Mouse (Mus musculus) liver, embryonic 14.5 days (tissue): ENCODE data around the gene Smyd3. TPM values are rescaled to one million over a fixed set of nuclear protein-coding genes. Genes with fewer than 3 reads are reported as not detected.

Source experiments
- ATAC-seq: fragments of 200-750 bp; cut with Nextera tagmentation; 2 replicates; pipeline ENCODE4 v1.8.0; 2017; ENCODE audit warnings: moderate number of reproducible peaks, mild to moderate bottlenecking, moderate library complexity; ENCODE audit not compliant: insufficient read depth
- DNase-seq, 3 experiments: peaks; one replicate each; pipeline ENCODE4 v3.0.0-alpha.2; 2012 to 2013; ENCODE audit warnings: low read depth in 3 of 3, low spot score in 3 of 3
- H3K27ac ChIP-seq: fragments of 300-500 bp; sonication (generic); 2 replicates; pipeline ENCODE4 v1.5.1; 2014; ENCODE audit warnings: moderate library complexity, mild to moderate bottlenecking, control low read depth, inconsistent platforms
- H3K27me3 ChIP-seq: fragments of 300-500 bp; sonication (generic); 2 replicates; pipeline ENCODE4 v1.6.1; 2014; ENCODE audit warnings: mild to moderate bottlenecking, low read length, moderate library complexity; ENCODE audit not compliant: control insufficient read depth, insufficient read depth
- H3K36me3 ChIP-seq: fragments of 300-500 bp; sonication (generic); replicated peaks from 2 replicates; pipeline ENCODE4 v1.6.1; 2014; ENCODE audit warnings: low read depth; ENCODE audit not compliant: control insufficient read depth, insufficient read depth
- H3K4me1 ChIP-seq, 2 experiments: fragments of 200-500 bp in 1 of 2; fragments of 300-500 bp in 1 of 2; sonication (generic) in 1 of 2; replicated peaks; 2 replicates each; pipeline ENCODE4 v1.6.1; 2012 to 2014; ENCODE audit warnings: antibody characterized with exemption in 1 of 2, inconsistent platforms in 1 of 2, low read length in 1 of 2; ENCODE audit not compliant: control insufficient read depth in 2 of 2, insufficient read depth in 2 of 2
- H3K4me2 ChIP-seq: fragments of 300-500 bp; sonication (generic); 2 replicates; pipeline ENCODE4 v1.6.1; 2014; ENCODE audit warnings: low read depth, mild to moderate bottlenecking, control low read depth, moderate library complexity
- H3K4me3 ChIP-seq, 2 experiments: fragments of 200-500 bp in 1 of 2; fragments of 300-500 bp in 1 of 2; sonication (generic) in 1 of 2; 2 replicates each; pipeline ENCODE4 v1.5.1; 2012 to 2014; ENCODE audit warnings: low read depth in 2 of 2, low read length in 2 of 2, mild to moderate bottlenecking in 2 of 2, control low read depth in 1 of 2, inconsistent platforms in 1 of 2, moderate library complexity in 1 of 2; ENCODE audit not compliant: insufficient read depth in 1 of 2
- H3K9ac ChIP-seq: fragments of 300-500 bp; sonication (generic); replicated peaks from 2 replicates; pipeline ENCODE4 v1.6.1; 2014; ENCODE audit warnings: mild to moderate bottlenecking, control low read depth, moderate library complexity
- H3K9me3 ChIP-seq: fragments of 300-500 bp; sonication (generic); 2 replicates; pipeline ENCODE4 v1.6.1; 2016; ENCODE audit warnings: low read length, mixed read lengths; ENCODE audit not compliant: control insufficient read depth
- CTCF ChIP-seq: IDR thresholded peaks from 2 replicates; pipeline ENCODE4 v1.5.1; 2016; ENCODE audit warnings: antibody characterized with exemption, low read depth, control low read depth
- EP300 ChIP-seq: IDR thresholded peaks from 2 replicates; pipeline ENCODE4 v1.6.1; 2016; ENCODE audit warnings: antibody characterized with exemption, low read depth
- WGBS: fragments of 180-500 bp; shearing (Covaris S2); extraction: QIAGEN DNeasy Blood & Tissue Kit; methylation state at CpG from one replicate; pipeline ENCODE4 v1.1.7; 2014; ENCODE audit not compliant: insufficient replicate concordance; 5-methylcytosine and 5-hydroxymethylcytosine counted together
- polyA plus RNA-seq, 2 experiments: library from polyadenylated mRNA; depleted of rRNA in 1 of 2; stranded (reverse) in 1 of 2; unstranded in 1 of 2; fragments of >200 nt; fragmentation: Nextera tagmentation in 1 of 2; extraction: Ambion mirVana in 1 of 2; gene quantifications; 2 replicates each; pipeline versions ENCODE4 v1.2.1 to v1.2.3; 2012 to 2014

The Smyd3 gene
- polyA plus RNA-seq, 2 experiments: 2.6 to 6.6 TPM

GRCm38 (mm10) chr1:179433828-179434227 is 84.0 kb downstream of the Smyd3 start:
- ATAC-seq: no peak

GRCm38 (mm10) chr1:179433355-179433754 is 84.5 kb downstream of the Smyd3 start:
- H3K27me3 ChIP-seq: no peaks in the 10 kb centered on the region
- H3K4me2 ChIP-seq: no peak overlapping the region
- H3K9me3 ChIP-seq: no peaks in the 10 kb centered on the region
- no peak overlapping the region for H3K27ac ChIP-seq
- WGBS: 65% methylated on average over 8 of the region's 8 CpGs
- DNase-seq (no peak), ATAC-seq (no peak)
- H3K9ac ChIP-seq: no peak overlapping the region
- no peak overlapping the region for H3K4me3 ChIP-seq
- TF ChIP-seq CTCF (no peak), EP300 (no peak)
- no peaks in the 10 kb centered on the region; a peak in 1 of 4 replicates for H3K4me1 ChIP-seq
- H3K36me3 ChIP-seq: no peaks in the 10 kb centered on the region

More at GRCm38 (mm10) chr1:179433828-179434227, 84.0 kb downstream of the Smyd3 start:
- 61% methylated on average over 7 of the region's 7 CpGs for WGBS
- no peak for DNase-seq
- Histone ChIP-seq H3K4me2 (no peak overlapping the region), H3K4me1 (no peaks in the 10 kb centered on the region; a peak in 1 of 4 replicates), H3K9ac (no peak overlapping the region), H3K4me3 (no peak overlapping the region), H3K36me3 (no peaks in the 10 kb centered on the region), H3K9me3 (no peaks in the 10 kb centered on the region), H3K27me3 (no peaks in the 10 kb centered on the region), H3K27ac (no peak overlapping the region)
- TF ChIP-seq CTCF (no peak), EP300 (no peak)

- TF ChIP-seq EP300: no peak
- no peak for TF ChIP-seq CTCF
- 64% methylated on average over 3 of the region's 3 CpGs for WGBS
These were observed 87.8 kb downstream of the Smyd3 start for GRCm38 (mm10) chr1:179430077-179430476.

GRCm38 (mm10) chr1:179424879-179425472 is 92.9 kb downstream of the Smyd3 start:
- no peaks in the 10 kb centered on the region for H3K4me1 ChIP-seq
- ATAC-seq (no peak), DNase-seq (no peak)
- H3K4me2 ChIP-seq: no peak overlapping the region
- no peaks in the 10 kb centered on the region for H3K27me3 ChIP-seq
- H3K27ac ChIP-seq: no peak overlapping the region
- no peak overlapping the region for H3K9ac ChIP-seq
- H3K4me3 ChIP-seq: no peak overlapping the region
- H3K9me3 ChIP-seq: no peaks in the 10 kb centered on the region
- 76% methylated on average over 12 of the region's 12 CpGs for WGBS
- no peak for TF ChIP-seq EP300
- no peak for TF ChIP-seq CTCF
- H3K36me3 ChIP-seq: no peaks in the 10 kb centered on the region

More at GRCm38 (mm10) chr1:179430077-179430476, 87.8 kb downstream of the Smyd3 start:
- ATAC-seq: no peak
- H3K4me3 ChIP-seq: no peak overlapping the region
- H3K4me1 ChIP-seq: no peaks in the 10 kb centered on the region; a peak in 1 of 4 replicates
- no peak overlapping the region for H3K4me2 ChIP-seq
- no peak overlapping the region for H3K27ac ChIP-seq
- DNase-seq: no peak
- H3K27me3 ChIP-seq: no peaks in the 10 kb centered on the region
- no peaks in the 10 kb centered on the region for H3K9me3 ChIP-seq
- no peaks in the 10 kb centered on the region for H3K36me3 ChIP-seq
- H3K9ac ChIP-seq: no peak overlapping the region

- no peaks in the 10 kb centered on the region for H3K27me3 ChIP-seq
- no peak overlapping the region for H3K27ac ChIP-seq
- no peaks in the 10 kb centered on the region for H3K4me1 ChIP-seq
- no peaks in the 10 kb centered on the region for H3K36me3 ChIP-seq
- WGBS: 58% methylated on average over 4 of the region's 4 CpGs
- H3K4me3 ChIP-seq: no peak overlapping the region
- no peak for ATAC-seq
- DNase-seq: no peak
- H3K9me3 ChIP-seq: no peaks in the 10 kb centered on the region
- no peak overlapping the region for H3K9ac ChIP-seq
- TF ChIP-seq CTCF (no peak), EP300 (no peak)
- H3K4me2 ChIP-seq: no peak overlapping the region
These were observed 98.8 kb downstream of the Smyd3 start for GRCm38 (mm10) chr1:179419091-179419490.
